Mouse (Mus musculus): ENCODE results near the gene Psmc3ip. TPM values are rescaled to one million over a fixed set of nuclear protein-coding genes. Genes with fewer than 3 reads are reported as not detected.

Psmc3ip gene
- total and polyA plus RNA-seq, 2 experiments from 2014 or later = 5.3 to 10.3 TPM

GRCm38 (mm10) chr11:101051051-101051493 lies 44.2 kb downstream of the Psmc3ip start:
- H3K36me3 ChIP-seq (ENCODE audit: insufficient read depth, low read length) = peaks cover 93% of the 10 kb centered on the region

GRCm38 (mm10) chr11:101050359-101050758 lies 44.9 kb downstream of the Psmc3ip start:
- WGBS = 92% methylated on average over 9 of the region's 9 CpGs
- H3K9ac ChIP-seq (replicated peaks; ENCODE audit: low read length, poor library complexity, severe bottlenecking) = no peak overlapping the region
- no peaks in the 10 kb centered on the region for H3K27me3 ChIP-seq (ENCODE audit: insufficient read depth, low read length)
- no peak for DNase-seq (ENCODE audit: low spot score)
- H3K36me3 ChIP-seq (ENCODE audit: insufficient read depth, low read length) = peaks cover 93% of the 10 kb centered on the region
- no peaks in the 10 kb centered on the region for H3K4me1 ChIP-seq (ENCODE audit: insufficient read depth, low read length)
- no peak for ATAC-seq (ENCODE audit: low FRiP score)
- H3K9me3 ChIP-seq (ENCODE audit: low read length) = no peaks in the 10 kb centered on the region
- no peak for TF ChIP-seq CTCF (IDR thresholded peaks at IDR 0.05)
- H3K4me2 ChIP-seq (ENCODE audit: low read depth, low read length, poor library complexity, severe bottlenecking) = no peak overlapping the region
- H3K27ac ChIP-seq (ENCODE audit: low read depth, low read length) = no peak overlapping the region
- H3K4me3 ChIP-seq (ENCODE audit: low read depth, low read length) = no peak overlapping the region

More at GRCm38 (mm10) chr11:101051051-101051493, 44.2 kb downstream of the Psmc3ip start:
- TF ChIP-seq CTCF (IDR thresholded peaks at IDR 0.05) = no peak
- WGBS = 85% methylated on average over 6 of the region's 6 CpGs
- DNase-seq (ENCODE audit: low spot score) (no peak), ATAC-seq (ENCODE audit: low FRiP score) (no peak)
- Histone ChIP-seq H3K9me3 (ENCODE audit: low read length) (no peaks in the 10 kb centered on the region), H3K9ac (replicated peaks; ENCODE audit: low read length, poor library complexity, severe bottlenecking) (no peak overlapping the region), H3K27me3 (ENCODE audit: insufficient read depth, low read length) (no peaks in the 10 kb centered on the region), H3K27ac (ENCODE audit: low read depth, low read length) (no peak overlapping the region), H3K4me1 (ENCODE audit: insufficient read depth, low read length) (no peaks in the 10 kb centered on the region), H3K4me3 (ENCODE audit: low read depth, low read length) (no peak overlapping the region), H3K4me2 (ENCODE audit: low read depth, low read length, poor library complexity, severe bottlenecking) (no peak overlapping the region)

GRCm38 (mm10) chr11:101047502-101047901 lies 47.7 kb downstream of the Psmc3ip start:
- no peak overlapping the region for H3K9ac ChIP-seq (replicated peaks; ENCODE audit: low read length, poor library complexity, severe bottlenecking)
- H3K9me3 ChIP-seq (ENCODE audit: low read length) = no peaks in the 10 kb centered on the region
- DNase-seq (ENCODE audit: low spot score) (no peak), ATAC-seq (ENCODE audit: low FRiP score) (no peak)
- H3K27me3 ChIP-seq (ENCODE audit: insufficient read depth, low read length) = no peaks in the 10 kb centered on the region
- H3K27ac ChIP-seq (ENCODE audit: low read depth, low read length) = no peak overlapping the region
- H3K4me1 ChIP-seq (ENCODE audit: insufficient read depth, low read length) = no peaks in the 10 kb centered on the region
- H3K4me2 ChIP-seq (ENCODE audit: low read depth, low read length, poor library complexity, severe bottlenecking) = no peak overlapping the region
- peaks cover 93% of the 10 kb centered on the region for H3K36me3 ChIP-seq (ENCODE audit: insufficient read depth, low read length)
- H3K4me3 ChIP-seq (ENCODE audit: low read depth, low read length) = no peak overlapping the region
- TF ChIP-seq CTCF (IDR thresholded peaks at IDR 0.05) = no peak
- 90% methylated on average over 3 of the region's 3 CpGs for whole genome bisulfite sequencing

GRCm38 (mm10) chr11:101046440-101046839 lies 48.8 kb downstream of the Psmc3ip start:
- no peak for ATAC-seq (ENCODE audit: low FRiP score)
- TF ChIP-seq CTCF (IDR thresholded peaks at IDR 0.05) = no peak
- H3K9ac ChIP-seq (replicated peaks; ENCODE audit: low read length, poor library complexity, severe bottlenecking) = no peak overlapping the region
- 73% methylated on average over 9 of the region's 9 CpGs for WGBS
- H3K27ac ChIP-seq (ENCODE audit: low read depth, low read length) = no peak overlapping the region
- peaks cover 91% of the 10 kb centered on the region for H3K36me3 ChIP-seq (ENCODE audit: insufficient read depth, low read length)
- no peak for DNase-seq (ENCODE audit: low spot score)
- H3K4me2 ChIP-seq (ENCODE audit: low read depth, low read length, poor library complexity, severe bottlenecking) = no peak overlapping the region
- no peaks in the 10 kb centered on the region for H3K27me3 ChIP-seq (ENCODE audit: insufficient read depth, low read length)
- H3K4me3 ChIP-seq (ENCODE audit: low read depth, low read length) = no peak overlapping the region
- H3K4me1 ChIP-seq (ENCODE audit: insufficient read depth, low read length) = no peaks in the 10 kb centered on the region
- H3K9me3 ChIP-seq (ENCODE audit: low read length) = no peaks in the 10 kb centered on the region

- ATAC-seq (ENCODE audit: low FRiP score) (no peak), DNase-seq (ENCODE audit: low spot score) (no peak)
- Histone ChIP-seq H3K4me1 (ENCODE audit: insufficient read depth, low read length) (no peaks in the 10 kb centered on the region), H3K27me3 (ENCODE audit: insufficient read depth, low read length) (no peaks in the 10 kb centered on the region), H3K36me3 (ENCODE audit: insufficient read depth, low read length) (peaks cover 89% of the 10 kb centered on the region), H3K9me3 (ENCODE audit: low read length) (no peaks in the 10 kb centered on the region), H3K27ac (ENCODE audit: low read depth, low read length) (no peak overlapping the region), H3K9ac (replicated peaks; ENCODE audit: low read length, poor library complexity, severe bottlenecking) (no peak overlapping the region), H3K4me2 (ENCODE audit: low read depth, low read length, poor library complexity, severe bottlenecking) (no peak overlapping the region), H3K4me3 (ENCODE audit: low read depth, low read length) (no peak overlapping the region)
- TF ChIP-seq CTCF (IDR thresholded peaks at IDR 0.05) = no peak
- WGBS = 91% methylated on average over 4 of the region's 4 CpGs
Measured at GRCm38 (mm10) chr11:101045826-101046225, 49.4 kb downstream of the Psmc3ip start.

Small RNA genes lying within 50 kb of the gene (microRNA-seq; reads per million reads assigned to microRNA genes)
- gene Gm27626 (ENCODE audit: borderline number of aligned reads) = not detected

Other genes with a start within 250 kb of the Psmc3ip start
- 22.5 and 25.6 TPM in 2 replicates for gene Stat5b, start 244.7 kb downstream of the Psmc3ip start, total RNA-seq (2014; rRNA removed)
- gene Stat5b, start 244.7 kb downstream of the Psmc3ip start, polyA plus RNA-seq (2015; fragmentation: Nextera tagmentation; extraction: Ambion mirVana) = 13.0 and 15.7 TPM in 2 replicates
- gene Stat5a, start 236.1 kb downstream of the Psmc3ip start, total RNA-seq (2014; rRNA removed) = 5.1 and 8.5 TPM in 2 replicates
- 4.0 TPM in 2 replicates for gene Stat5a, start 236.1 kb downstream of the Psmc3ip start, polyA plus RNA-seq (2015; fragmentation: Nextera tagmentation; extraction: Ambion mirVana)
- 37.8 and 47.1 TPM in 2 replicates for gene Stat3, start 155.9 kb downstream of the Psmc3ip start, total RNA-seq (2014; rRNA removed)
- gene Stat3, start 155.9 kb downstream of the Psmc3ip start, polyA plus RNA-seq (2015; fragmentation: Nextera tagmentation; extraction: Ambion mirVana) = 34.2 and 40.8 TPM in 2 replicates
- gene Cavin1, start 124.5 kb downstream of the Psmc3ip start, total RNA-seq (2014; rRNA removed) = 24.8 and 26.0 TPM in 2 replicates
- gene Cavin1, start 124.5 kb downstream of the Psmc3ip start, polyA plus RNA-seq (2015; fragmentation: Nextera tagmentation; extraction: Ambion mirVana) = 46.0 and 47.5 TPM in 2 replicates
- 242 and 247 TPM in 2 replicates for gene Atp6v0a1, start 86.0 kb downstream of the Psmc3ip start, total RNA-seq (2014; rRNA removed)
- gene Atp6v0a1, start 86.0 kb downstream of the Psmc3ip start, polyA plus RNA-seq (2015; fragmentation: Nextera tagmentation; extraction: Ambion mirVana) = 204 and 210 TPM in 2 replicates
- gene Naglu, start 25.4 kb downstream of the Psmc3ip start, total RNA-seq (2014; rRNA removed) = 20.9 and 22.2 TPM in 2 replicates
- 16.0 and 16.6 TPM in 2 replicates for gene Naglu, start 25.4 kb downstream of the Psmc3ip start, polyA plus RNA-seq (2015; fragmentation: Nextera tagmentation; extraction: Ambion mirVana)
- 0.27 TPM in 1 of 2 replicates, not detected in the other for gene Hsd17b1, start 17.0 kb downstream of the Psmc3ip start, total RNA-seq (2014; rRNA removed)
- not detected in 2 replicates for gene Hsd17b1, start 17.0 kb downstream of the Psmc3ip start, polyA plus RNA-seq (2015; fragmentation: Nextera tagmentation; extraction: Ambion mirVana)
- gene Coasy, start 12.9 kb downstream of the Psmc3ip start, total RNA-seq (2014; rRNA removed) = 41.8 and 48.7 TPM in 2 replicates
- gene Coasy, start 12.9 kb downstream of the Psmc3ip start, polyA plus RNA-seq (2015; fragmentation: Nextera tagmentation; extraction: Ambion mirVana) = 31.5 and 34.1 TPM in 2 replicates
- 60.7 and 61.3 TPM in 2 replicates for gene Mlx, start 8.2 kb downstream of the Psmc3ip start, total RNA-seq (2014; rRNA removed)
- gene Mlx, start 8.2 kb downstream of the Psmc3ip start, polyA plus RNA-seq (2015; fragmentation: Nextera tagmentation; extraction: Ambion mirVana) = 64.1 and 67.8 TPM in 2 replicates
- gene Retreg3, start 24.5 kb upstream of the Psmc3ip start, total RNA-seq (2014; rRNA removed) = 54.9 and 61.7 TPM in 2 replicates
- gene Retreg3, start 24.5 kb upstream of the Psmc3ip start, polyA plus RNA-seq (2015; fragmentation: Nextera tagmentation; extraction: Ambion mirVana) = 24.8 and 26.0 TPM in 2 replicates
- gene Tubg1, start 24.5 kb upstream of the Psmc3ip start, total RNA-seq (2014; rRNA removed) = 40.5 and 52.6 TPM in 2 replicates
- gene Tubg1, start 24.5 kb upstream of the Psmc3ip start, polyA plus RNA-seq (2015; fragmentation: Nextera tagmentation; extraction: Ambion mirVana) = 64.4 and 64.6 TPM in 2 replicates
- gene Tubg2, start 60.5 kb upstream of the Psmc3ip start, total RNA-seq (2014; rRNA removed) = 38.4 and 40.6 TPM in 2 replicates
- gene Tubg2, start 60.5 kb upstream of the Psmc3ip start, polyA plus RNA-seq (2015; fragmentation: Nextera tagmentation; extraction: Ambion mirVana) = 86.1 and 93.8 TPM in 2 replicates
- gene Cntnap1, start 75.1 kb upstream of the Psmc3ip start, total RNA-seq (2014; rRNA removed) = 12.5 and 15.0 TPM in 2 replicates
- 3.0 and 3.2 TPM in 2 replicates for gene Cntnap1, start 75.1 kb upstream of the Psmc3ip start, polyA plus RNA-seq (2015; fragmentation: Nextera tagmentation; extraction: Ambion mirVana)
- 13.7 and 23.4 TPM in 2 replicates for gene Plekhh3, start 75.9 kb upstream of the Psmc3ip start, total RNA-seq (2014; rRNA removed)
- 5.8 and 6.2 TPM in 2 replicates for gene Plekhh3, start 75.9 kb upstream of the Psmc3ip start, polyA plus RNA-seq (2015; fragmentation: Nextera tagmentation; extraction: Ambion mirVana)
- 0.61 and 1.4 TPM in 2 replicates for gene Ccr10, start 80.0 kb upstream of the Psmc3ip start, total RNA-seq (2014; rRNA removed)
- 0.75 and 0.83 TPM in 2 replicates for gene Ccr10, start 80.0 kb upstream of the Psmc3ip start, polyA plus RNA-seq (2015; fragmentation: Nextera tagmentation; extraction: Ambion mirVana)
- gene Ezh1, start 131.0 kb upstream of the Psmc3ip start, total RNA-seq (2014; rRNA removed) = 26.5 and 40.0 TPM in 2 replicates
- gene Ezh1, start 131.0 kb upstream of the Psmc3ip start, polyA plus RNA-seq (2015; fragmentation: Nextera tagmentation; extraction: Ambion mirVana) = 25.4 and 25.9 TPM in 2 replicates
- 55.0 and 67.5 TPM in 2 replicates for gene Ramp2, start 150.6 kb upstream of the Psmc3ip start, total RNA-seq (2014; rRNA removed)
- 95.3 and 103 TPM in 2 replicates for gene Ramp2, start 150.6 kb upstream of the Psmc3ip start, polyA plus RNA-seq (2015; fragmentation: Nextera tagmentation; extraction: Ambion mirVana)
- gene Vps25, start 158.3 kb upstream of the Psmc3ip start, total RNA-seq (2014; rRNA removed) = 77.3 and 82.3 TPM in 2 replicates
- gene Vps25, start 158.3 kb upstream of the Psmc3ip start, polyA plus RNA-seq (2015; fragmentation: Nextera tagmentation; extraction: Ambion mirVana) = 130 and 144 TPM in 2 replicates
- gene Wnk4, start 165.1 kb upstream of the Psmc3ip start, total RNA-seq (2014; rRNA removed) = 4.2 and 8.1 TPM in 2 replicates
- gene Wnk4, start 165.1 kb upstream of the Psmc3ip start, polyA plus RNA-seq (2015; fragmentation: Nextera tagmentation; extraction: Ambion mirVana) = 7.5 and 9.2 TPM in 2 replicates
- gene Cntd1, start 183.6 kb upstream of the Psmc3ip start, total RNA-seq (2014; rRNA removed) = not detected in 2 replicates
- gene Cntd1, start 183.6 kb upstream of the Psmc3ip start, polyA plus RNA-seq (2015; fragmentation: Nextera tagmentation; extraction: Ambion mirVana) = 0.25 and 0.42 TPM in 2 replicates
- 136 and 168 TPM in 2 replicates for gene Coa3, start 183.7 kb upstream of the Psmc3ip start, total RNA-seq (2014; rRNA removed)
- gene Coa3, start 183.7 kb upstream of the Psmc3ip start, polyA plus RNA-seq (2015; fragmentation: Nextera tagmentation; extraction: Ambion mirVana) = 204 and 229 TPM in 2 replicates
- gene Becn1, start 206.8 kb upstream of the Psmc3ip start, total RNA-seq (2014; rRNA removed) = 94.4 and 209 TPM in 2 replicates
- gene Becn1, start 206.8 kb upstream of the Psmc3ip start, polyA plus RNA-seq (2015; fragmentation: Nextera tagmentation; extraction: Ambion mirVana) = 145 and 150 TPM in 2 replicates
- gene Psme3, start 220.8 kb upstream of the Psmc3ip start, total RNA-seq (2014; rRNA removed) = 69.1 and 74.0 TPM in 2 replicates
- 75.0 and 76.5 TPM in 2 replicates for gene Psme3, start 220.8 kb upstream of the Psmc3ip start, polyA plus RNA-seq (2015; fragmentation: Nextera tagmentation; extraction: Ambion mirVana)
- gene Aoc2, start 229.6 kb upstream of the Psmc3ip start, total RNA-seq (2014; rRNA removed) = 5.3 and 6.7 TPM in 2 replicates
- 0.64 and 0.77 TPM in 2 replicates for gene Aoc2, start 229.6 kb upstream of the Psmc3ip start, polyA plus RNA-seq (2015; fragmentation: Nextera tagmentation; extraction: Ambion mirVana)
- 0.66 and 1.2 TPM in 2 replicates for gene Aoc3, start 235.2 kb upstream of the Psmc3ip start, total RNA-seq (2014; rRNA removed)
- 0.07 and 0.20 TPM in 2 replicates for gene Aoc3, start 235.2 kb upstream of the Psmc3ip start, polyA plus RNA-seq (2015; fragmentation: Nextera tagmentation; extraction: Ambion mirVana)

Measured in midbrain, postnatal 0 days (tissue).